Mouse (Mus musculus) forebrain, embryonic 13.5 days (tissue): Measurements from ENCODE around the gene Junb. TPM values are rescaled to one million over a fixed set of nuclear protein-coding genes. Genes with fewer than 3 reads are reported as not detected.
A peak's percentile ranks its signal among the peaks of the same experiment; 100 is the strongest.

Source experiments
- ATAC-seq: fragments of 200-750 bp; cut with Nextera tagmentation; 2 replicates; pipeline ENCODE4 v1.8.0; 2017
- H3K27ac ChIP-seq: fragments of 300-500 bp; sonication (generic); 2 replicates; pipeline ENCODE4 v1.5.1; 2015; ENCODE audit warnings: inconsistent platforms, mild to moderate bottlenecking, moderate library complexity
- H3K27me3 ChIP-seq: fragments of 300-500 bp; sonication (generic); 2 replicates; pipeline ENCODE4 v1.6.1; 2015; ENCODE audit warnings: mild to moderate bottlenecking, inconsistent platforms
- H3K36me3 ChIP-seq: fragments of 300-500 bp; sonication (generic); 2 replicates; pipeline ENCODE4 v1.6.1; 2015; ENCODE audit warnings: mild to moderate bottlenecking, inconsistent platforms; ENCODE audit not compliant: poor library complexity, severe bottlenecking
- H3K4me1 ChIP-seq: fragments of 300-500 bp; sonication (generic); 2 replicates; pipeline ENCODE4 v1.6.1; 2015; ENCODE audit warnings: inconsistent platforms
- H3K4me2 ChIP-seq: fragments of 300-500 bp; sonication (generic); 2 replicates; pipeline ENCODE4 v1.6.1; 2015; ENCODE audit warnings: inconsistent platforms, mild to moderate bottlenecking, moderate library complexity
- H3K4me3 ChIP-seq: fragments of 300-500 bp; sonication (generic); 2 replicates; pipeline ENCODE4 v1.5.1; 2015; ENCODE audit warnings: mild to moderate bottlenecking, inconsistent platforms
- H3K9ac ChIP-seq: fragments of 300-500 bp; sonication (generic); 2 replicates; pipeline ENCODE4 v1.6.1; 2015; ENCODE audit warnings: mild to moderate bottlenecking, inconsistent platforms
- H3K9me3 ChIP-seq: fragments of 300-500 bp; sonication (generic); replicated peaks from 2 replicates; pipeline ENCODE4 v1.6.1; 2016; ENCODE audit warnings: inconsistent platforms
- WGBS: fragments of 180-500 bp; shearing (Covaris S2); methylation state at CpG from one replicate; pipeline ENCODE4 v1.1.7; 2015; 5-methylcytosine and 5-hydroxymethylcytosine counted together
- polyA plus RNA-seq: library from polyadenylated mRNA; unstranded; fragments of >200 nt; fragmentation: Nextera tagmentation; extraction: Ambion mirVana; gene quantifications from 2 replicates; pipeline ENCODE4 v1.2.1, GENCODE M21; 2015

Gene Junb
- polyA plus RNA-seq, 1 experiment from 2014 or later = 4.2 TPM

- Histone ChIP-seq H3K27ac (no peak overlapping the region), H3K4me1 (peaks cover 37% of the 10 kb centered on the region), H3K36me3 (peaks cover 30% of the 10 kb centered on the region), H3K9me3 (no peaks in the 10 kb centered on the region), H3K4me2 (peak overlapping the region; percentile 88), H3K9ac (no peak overlapping the region), H3K27me3 (no peaks in the 10 kb centered on the region), H3K4me3 (no peak overlapping the region)
- ATAC-seq = no peak
- WGBS = 88% methylated on average over 13 of the region's 13 CpGs
Observed at GRCm38 (mm10) chr8:84967532-84968304, 10.8 kb downstream of the Junb start.

GRCm38 (mm10) chr8:84966603-84967002 is 11.9 kb downstream of the Junb start:
- H3K27me3 ChIP-seq = no peaks in the 10 kb centered on the region
- ATAC-seq = no peak
- 61% methylated on average over 3 of the region's 3 CpGs for WGBS
- no peak overlapping the region for H3K9ac ChIP-seq
- peaks cover 30% of the 10 kb centered on the region for H3K36me3 ChIP-seq
- H3K9me3 ChIP-seq = no peaks in the 10 kb centered on the region
- H3K27ac ChIP-seq = no peak overlapping the region
- H3K4me1 ChIP-seq = peaks cover 32% of the 10 kb centered on the region
- no peak overlapping the region for H3K4me3 ChIP-seq
- no peak overlapping the region for H3K4me2 ChIP-seq

- Histone ChIP-seq H3K9me3 (no peaks in the 10 kb centered on the region), H3K4me3 (peak overlapping the region; percentile 74), H3K9ac (peak overlapping the region; percentile 81), H3K4me1 (peaks cover 24% of the 10 kb centered on the region), H3K36me3 (peaks cover 27% of the 10 kb centered on the region), H3K27me3 (no peaks in the 10 kb centered on the region), H3K27ac (peak overlapping the region; percentile 78), H3K4me2 (peak overlapping the region; percentile 96)
- WGBS = under 1% methylated on average over 41 of the region's 41 CpGs
- ATAC-seq = peak; percentile 88
Observed at GRCm38 (mm10) chr8:84965731-84966291, 12.7 kb downstream of the Junb start.

- H3K27me3 ChIP-seq = no peaks in the 10 kb centered on the region
- H3K27ac ChIP-seq = no peak overlapping the region
- WGBS = 90% methylated on average over 4 of the region's 4 CpGs
- H3K9ac ChIP-seq = no peak overlapping the region
- peaks cover 38% of the 10 kb centered on the region for H3K36me3 ChIP-seq
- no peak overlapping the region for H3K4me2 ChIP-seq
- peaks cover 18% of the 10 kb centered on the region for H3K4me1 ChIP-seq
- no peak for ATAC-seq
- H3K4me3 ChIP-seq = no peak overlapping the region
- no peaks in the 10 kb centered on the region for H3K9me3 ChIP-seq
Observed at GRCm38 (mm10) chr8:84963952-84964351, 14.6 kb downstream of the Junb start.

GRCm38 (mm10) chr8:84959811-84960210 is 18.7 kb downstream of the Junb start:
- Histone ChIP-seq H3K36me3 (peaks cover 65% of the 10 kb centered on the region), H3K9me3 (no peaks in the 10 kb centered on the region), H3K4me1 (peaks cover 2% of the 10 kb centered on the region), H3K4me3 (no peak overlapping the region), H3K27me3 (no peaks in the 10 kb centered on the region), H3K4me2 (no peak overlapping the region), H3K9ac (no peak overlapping the region), H3K27ac (no peak overlapping the region)
- 93% methylated on average over 7 of the region's 7 CpGs for WGBS
- no peak for ATAC-seq

GRCm38 (mm10) chr8:84956768-84957167 is 21.8 kb downstream of the Junb start:
- Histone ChIP-seq H3K4me2 (no peak overlapping the region), H3K27me3 (peaks cover 15% of the 10 kb centered on the region), H3K9ac (no peak overlapping the region), H3K36me3 (peaks cover 46% of the 10 kb centered on the region), H3K4me3 (no peak overlapping the region), H3K9me3 (no peaks in the 10 kb centered on the region), H3K4me1 (no peaks in the 10 kb centered on the region), H3K27ac (no peak overlapping the region)
- 35% methylated on average over 2 of the region's 2 CpGs for WGBS
- peak; percentile 43; the same call in 1 of the 2 replicates for ATAC-seq

- Histone ChIP-seq H3K9ac (no peak overlapping the region), H3K36me3 (peaks cover 16% of the 10 kb centered on the region), H3K9me3 (no peaks in the 10 kb centered on the region), H3K27ac (no peak overlapping the region), H3K4me2 (no peak overlapping the region), H3K27me3 (peaks cover 48% of the 10 kb centered on the region), H3K4me1 (no peaks in the 10 kb centered on the region), H3K4me3 (no peak overlapping the region)
- ATAC-seq = 0 out of 2 replicates have a peak, but pooled peaks have one; percentile 38
- WGBS = 11% methylated on average over 18 of the region's 18 CpGs
Observed at GRCm38 (mm10) chr8:84952612-84953255, 25.8 kb downstream of the Junb start.

- H3K27ac ChIP-seq = no peak overlapping the region
- peaks cover 76% of the 10 kb centered on the region for H3K27me3 ChIP-seq
- WGBS = 17% methylated on average over 12 of the region's 12 CpGs
- H3K4me2 ChIP-seq = no peak overlapping the region
- H3K9me3 ChIP-seq = no peaks in the 10 kb centered on the region
- H3K36me3 ChIP-seq = no peaks in the 10 kb centered on the region
- ATAC-seq = no peak
- H3K9ac ChIP-seq = no peak overlapping the region
- H3K4me1 ChIP-seq = peaks cover 23% of the 10 kb centered on the region
- no peak overlapping the region for H3K4me3 ChIP-seq
Observed at GRCm38 (mm10) chr8:84949753-84950152, 28.8 kb downstream of the Junb start.

- WGBS = 14% methylated on average over 9 of the region's 9 CpGs
- ATAC-seq = no peak
- Histone ChIP-seq H3K27me3 (peaks cover 84% of the 10 kb centered on the region), H3K36me3 (no peaks in the 10 kb centered on the region), H3K4me2 (no peak overlapping the region; the same call in 1 of the 2 replicates), H3K9ac (0 out of 2 replicates have a peak overlapping the region, but pooled peaks have one; percentile 17), H3K4me1 (peaks cover 29% of the 10 kb centered on the region), H3K4me3 (no peak overlapping the region), H3K9me3 (no peaks in the 10 kb centered on the region), H3K27ac (no peak overlapping the region)
Observed at GRCm38 (mm10) chr8:84947241-84947545, 31.3 kb downstream of the Junb start.

- Histone ChIP-seq H3K27ac (0 out of 2 replicates have a peak within 1 kb of the TSS, but pooled peaks have one; percentile 54), H3K36me3 (no peaks in the 10 kb centered on the region)
- 8% methylated on average over 17 of the region's 17 CpGs for WGBS
Observed at GRCm38 (mm10) chr8:84946528-84947240, 31.8 kb downstream of the Junb start, which contains the start of gene Rtbdn. Gene Rtbdn (plus strand): TSS chr8:84946991.

GRCm38 (mm10) chr8:84945633-84946527 is 32.6 kb downstream of the Junb start:
- no peaks in the 10 kb centered on the region for H3K9me3 ChIP-seq
- H3K36me3 ChIP-seq = no peaks in the 10 kb centered on the region
- H3K4me3 ChIP-seq = peak overlapping the region; percentile 69
- peak overlapping the region; percentile 76 for H3K9ac ChIP-seq
- WGBS = under 1% methylated on average over 51 of the region's 67 CpGs
- H3K27me3 ChIP-seq = peaks cover 76% of the 10 kb centered on the region
- ATAC-seq = peak; percentile 71
- H3K4me2 ChIP-seq = peak overlapping the region; percentile 91
- 0 out of 2 replicates have a peak overlapping the region, but pooled peaks have one; percentile 54 for H3K27ac ChIP-seq
- H3K4me1 ChIP-seq = peaks cover 29% of the 10 kb centered on the region

More at GRCm38 (mm10) chr8:84946528-84947240, 31.8 kb downstream of the Junb start, which contains the start of gene Rtbdn:
- H3K27me3 ChIP-seq = peaks cover 82% of the 10 kb centered on the region
- H3K4me3 ChIP-seq = peak within 1 kb of the TSS; percentile 69
- peak within 1 kb of the TSS; percentile 91 for H3K4me2 ChIP-seq
- H3K4me1 ChIP-seq = peaks cover 29% of the 10 kb centered on the region
- H3K9ac ChIP-seq = peak within 1 kb of the TSS; percentile 76
- no peaks in the 10 kb centered on the region for H3K9me3 ChIP-seq
- ATAC-seq = peak; percentile 10; the same call in 1 of the 2 replicates
